Mouse (Mus musculus) embryonic facial prominence, embryonic 11.5 days (tissue): ENCODE data around the gene Vmn2r11. TPM values are rescaled to one million over a fixed set of nuclear protein-coding genes. Genes with fewer than 3 reads are reported as not detected.

Source experiments
- polyA plus RNA-seq: library from polyadenylated mRNA; unstranded; fragments of >200 nt; fragmentation: Nextera tagmentation; extraction: Ambion mirVana; gene quantifications from 2 replicates; pipeline ENCODE4 v1.2.1, GENCODE M21; 2014

Gene Vmn2r11
- polyA plus RNA-seq, 1 experiment from 2014 or later = not detected

Other genes starting within 250 kb of the Vmn2r11 start
- gene Vmn2r9, start 207.0 kb downstream of the Vmn2r11 start, polyA plus RNA-seq = not detected in 2 replicates
- gene Vmn2r10, start 53.0 kb downstream of the Vmn2r11 start, polyA plus RNA-seq = not detected in 2 replicates
- not detected in 2 replicates for gene Vmn2r12, start 38.4 kb upstream of the Vmn2r11 start, polyA plus RNA-seq
- gene Vmn2r13, start 132.6 kb upstream of the Vmn2r11 start, polyA plus RNA-seq = not detected in 2 replicates
- gene Vmn2r14, start 165.1 kb upstream of the Vmn2r11 start, polyA plus RNA-seq = not detected in 2 replicates
- gene Vmn2r15, start 238.1 kb upstream of the Vmn2r11 start, polyA plus RNA-seq = not detected in 2 replicates